Mouse (Mus musculus) small intestine, adult 2 months (tissue): ENCODE results near the gene Adamts9. TPM values are rescaled to one million over a fixed set of nuclear protein-coding genes. Genes with fewer than 3 reads are reported as not detected.

ENCODE experiments used
- H3K27ac ChIP-seq: fragments of 200-500 bp; 2 replicates; pipeline ENCODE4 v1.5.1; 2012; ENCODE audit warnings: low read depth, low read length, control low read depth, inconsistent platforms; ENCODE audit not compliant: insufficient read depth
- H3K27me3 ChIP-seq: fragments of 200-500 bp; 2 replicates; pipeline ENCODE4 v1.6.1; 2012; ENCODE audit warnings: mild to moderate bottlenecking, moderate library complexity, low read length, inconsistent platforms; ENCODE audit not compliant: control insufficient read depth, insufficient read depth
- H3K36me3 ChIP-seq: fragments of 200-500 bp; 2 replicates; pipeline ENCODE4 v1.6.1; 2012; ENCODE audit warnings: mild to moderate bottlenecking, low read length, control low read depth, inconsistent platforms; ENCODE audit not compliant: control insufficient read depth, insufficient read depth
- H3K4me1 ChIP-seq: fragments of 200-500 bp; 2 replicates; pipeline ENCODE4 v1.6.1; 2012; ENCODE audit warnings: low read length, inconsistent platforms, mixed read lengths; ENCODE audit not compliant: control insufficient read depth, insufficient read depth, insufficient read length
- H3K4me3 ChIP-seq: fragments of 200-500 bp; 2 replicates; pipeline ENCODE4 v1.5.1; 2012; ENCODE audit warnings: low read depth, mild to moderate bottlenecking, control low read depth, inconsistent platforms, low read length, moderate library complexity
- CTCF ChIP-seq: fragments of 200-500 bp; IDR thresholded peaks from 2 replicates; pipeline ENCODE4 v1.5.1; 2012; ENCODE audit warnings: low read depth, mild to moderate bottlenecking, control low read depth, inconsistent platforms, low read length, moderate library complexity, mixed read lengths; ENCODE audit not compliant: insufficient replicate concordance, insufficient read length; ENCODE audit errors: extremely low read depth
- POLR2A ChIP-seq: fragments of 200-500 bp; IDR thresholded peaks from 2 replicates; pipeline ENCODE4 v1.6.1; 2012; ENCODE audit warnings: low read depth, mild to moderate bottlenecking, control low read depth, inconsistent platforms, low read length, moderate library complexity
- WGBS: fragments of 180-500 bp; shearing (Covaris S2); methylation state at CpG from one replicate; pipeline ENCODE4 v1.1.7; 2018; 5-methylcytosine and 5-hydroxymethylcytosine counted together
- polyA plus RNA-seq: library from polyadenylated mRNA; depleted of rRNA; stranded (reverse); fragments of >200 nt; gene quantifications from 2 replicates; pipeline ENCODE4 v1.2.3, GENCODE M21; 2012

The Adamts9 gene
- polyA plus RNA-seq, 1 experiment = 1.8 TPM

DNA sequence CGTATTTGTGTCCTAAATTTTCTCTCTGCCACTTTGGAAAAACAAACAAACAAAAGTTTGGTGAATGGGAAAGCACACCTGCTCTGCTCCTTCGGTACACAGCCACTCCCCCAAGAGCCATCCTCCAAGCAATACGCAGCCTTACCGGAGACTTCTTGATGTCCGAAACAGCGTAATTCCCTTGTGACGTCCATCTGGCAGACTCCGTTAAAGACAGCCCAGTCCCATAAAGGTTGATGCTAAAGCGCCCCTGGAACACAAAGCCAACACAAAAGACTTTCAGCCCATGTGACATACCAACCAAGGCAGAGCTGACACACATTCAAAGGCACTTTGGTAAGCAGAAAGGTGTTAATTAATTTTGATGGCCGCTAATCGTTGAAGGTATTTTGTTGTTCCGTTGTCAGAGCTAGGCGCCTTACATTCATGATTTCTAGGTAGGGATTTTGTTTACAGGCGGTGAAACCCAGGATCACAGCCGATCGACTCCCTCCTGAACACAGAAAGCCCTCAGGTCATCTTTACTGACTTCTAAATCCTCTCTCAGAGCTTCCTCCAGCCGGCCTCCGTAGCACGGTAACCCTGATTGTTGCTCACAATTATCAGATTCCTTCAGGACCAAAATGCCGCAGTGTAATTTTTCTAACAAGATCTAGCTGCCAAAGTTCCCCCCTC, 156.5 kb downstream of the Adamts9 start:
- no peak for TF ChIP-seq CTCF
- no peak for TF ChIP-seq POLR2A
- H3K27ac ChIP-seq = no peak overlapping the region
- H3K36me3 ChIP-seq = no peaks in the 10 kb centered on the region
- 17% methylated on average over 20 of the region's 20 CpGs for WGBS
- no peaks in the 10 kb centered on the region for H3K4me1 ChIP-seq
- H3K27me3 ChIP-seq = no peaks in the 10 kb centered on the region
- H3K4me3 ChIP-seq = no peak overlapping the region

DNA sequence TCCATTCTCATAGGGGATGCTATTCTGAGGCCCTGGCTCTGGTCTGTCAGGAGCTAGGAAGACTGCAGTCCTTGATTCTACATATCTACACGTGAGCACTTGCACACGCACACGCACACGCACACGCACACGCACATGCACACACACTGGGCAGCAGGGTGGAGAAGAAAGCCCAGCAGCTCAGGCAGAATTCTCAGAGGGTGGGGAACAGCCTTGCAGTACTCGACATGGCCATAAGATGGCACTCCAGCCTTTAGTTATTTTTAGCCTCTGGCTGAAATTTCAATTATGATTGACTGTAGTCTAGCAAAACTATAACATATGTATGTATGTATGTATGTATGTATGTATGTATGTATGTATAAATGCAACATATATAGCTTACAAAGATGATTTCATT, 158.5 kb downstream of the Adamts9 start:
- peak; percentile 43; the same call in 1 of the 2 replicates for TF ChIP-seq CTCF
- no peak for TF ChIP-seq POLR2A
- Histone ChIP-seq H3K4me3 (no peak overlapping the region), H3K36me3 (no peaks in the 10 kb centered on the region), H3K4me1 (no peaks in the 10 kb centered on the region), H3K27me3 (no peaks in the 10 kb centered on the region), H3K27ac (no peak overlapping the region)
- WGBS = 19% methylated on average over 7 of the region's 7 CpGs

DNA sequence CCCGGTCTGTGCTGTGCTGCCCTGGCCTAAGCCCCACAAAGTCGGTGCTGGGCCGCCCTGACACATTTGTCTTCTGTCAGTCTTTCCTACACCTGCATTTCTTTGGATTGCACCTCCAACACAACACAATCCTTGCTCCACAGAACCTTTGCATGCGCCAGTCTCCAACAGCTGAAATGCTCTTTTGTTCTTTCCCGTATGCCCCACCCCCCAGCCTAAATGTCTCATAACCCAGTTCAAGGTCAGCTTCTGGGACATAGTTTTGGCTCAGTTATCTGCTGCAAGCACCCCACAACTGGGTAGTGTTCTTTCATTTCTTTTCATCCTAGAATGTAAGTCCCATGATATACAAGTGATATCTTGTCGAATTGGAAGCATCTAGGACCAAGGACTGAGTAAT, 161.8 kb downstream of the Adamts9 start:
- Histone ChIP-seq H3K27ac (no peak overlapping the region), H3K27me3 (no peaks in the 10 kb centered on the region), H3K4me3 (no peak overlapping the region), H3K4me1 (no peaks in the 10 kb centered on the region), H3K36me3 (no peaks in the 10 kb centered on the region)
- 77% methylated on average over 6 of the region's 6 CpGs for WGBS
- TF ChIP-seq CTCF = no peak
- TF ChIP-seq POLR2A = no peak

DNA sequence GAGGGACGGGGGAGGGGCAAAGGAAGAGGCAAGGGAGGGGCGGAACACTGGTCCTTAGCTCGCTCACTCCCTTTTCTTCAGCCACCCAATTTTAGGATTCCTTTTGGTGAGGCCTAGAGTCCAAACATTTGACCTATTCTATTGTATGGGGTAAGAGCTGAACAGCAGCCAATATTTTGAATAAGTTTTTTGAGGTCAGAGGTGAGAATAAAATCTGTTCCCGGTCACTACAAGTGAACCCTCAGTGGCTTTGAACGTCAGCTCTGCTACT, 163.4 kb downstream of the Adamts9 start:
- Histone ChIP-seq H3K36me3 (no peaks in the 10 kb centered on the region), H3K4me1 (no peaks in the 10 kb centered on the region), H3K27me3 (no peaks in the 10 kb centered on the region), H3K27ac (no peak overlapping the region), H3K4me3 (no peak overlapping the region)
- TF ChIP-seq POLR2A = no peak
- TF ChIP-seq CTCF = no peak
- 40% methylated on average over 5 of the region's 5 CpGs for WGBS

DNA sequence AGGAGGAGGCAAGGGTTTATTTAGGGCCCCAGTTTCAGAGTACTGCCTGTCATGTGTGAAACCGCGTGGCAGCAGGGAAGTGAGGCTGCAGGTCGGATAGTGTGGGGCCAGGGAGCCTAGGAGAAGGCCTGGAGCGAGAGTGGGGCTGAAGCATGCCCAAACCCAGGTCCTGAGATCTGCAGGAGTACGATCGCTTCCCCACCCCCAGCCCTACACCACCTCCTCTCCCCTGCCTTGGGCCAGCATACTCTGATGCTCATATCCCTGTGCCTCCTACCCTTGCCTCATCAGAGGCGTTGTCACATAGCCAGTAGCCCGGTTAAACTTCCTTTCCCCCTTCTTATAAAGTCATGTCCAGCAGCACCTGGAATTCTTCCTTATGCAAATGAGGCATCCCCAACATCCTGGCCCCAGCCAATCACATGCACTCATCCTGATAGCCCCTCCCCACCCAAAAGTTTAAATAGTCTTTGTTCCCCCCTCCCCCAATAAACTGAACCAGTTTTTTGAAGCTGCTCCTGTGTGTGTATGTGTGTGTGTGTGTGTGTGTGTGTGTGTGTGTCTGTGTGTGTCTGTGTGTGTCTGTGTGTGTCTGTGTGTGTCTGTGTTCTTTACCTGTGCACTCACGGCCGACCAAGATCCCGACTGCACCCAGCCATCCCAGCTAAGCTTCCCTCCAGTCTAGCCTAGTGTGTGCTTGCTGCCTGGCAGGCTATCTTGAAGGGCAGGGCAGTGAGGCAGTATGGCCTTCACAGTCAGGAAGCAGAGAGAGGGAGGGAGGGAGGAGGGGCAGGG, 164.0 kb downstream of the Adamts9 start:
- no peaks in the 10 kb centered on the region for H3K27me3 ChIP-seq
- H3K4me3 ChIP-seq = no peak overlapping the region
- no peak for TF ChIP-seq CTCF
- TF ChIP-seq POLR2A = no peak
- no peaks in the 10 kb centered on the region for H3K4me1 ChIP-seq
- no peaks in the 10 kb centered on the region for H3K36me3 ChIP-seq
- 71% methylated on average over 11 of the region's 11 CpGs for WGBS
- H3K27ac ChIP-seq = no peak overlapping the region

DNA sequence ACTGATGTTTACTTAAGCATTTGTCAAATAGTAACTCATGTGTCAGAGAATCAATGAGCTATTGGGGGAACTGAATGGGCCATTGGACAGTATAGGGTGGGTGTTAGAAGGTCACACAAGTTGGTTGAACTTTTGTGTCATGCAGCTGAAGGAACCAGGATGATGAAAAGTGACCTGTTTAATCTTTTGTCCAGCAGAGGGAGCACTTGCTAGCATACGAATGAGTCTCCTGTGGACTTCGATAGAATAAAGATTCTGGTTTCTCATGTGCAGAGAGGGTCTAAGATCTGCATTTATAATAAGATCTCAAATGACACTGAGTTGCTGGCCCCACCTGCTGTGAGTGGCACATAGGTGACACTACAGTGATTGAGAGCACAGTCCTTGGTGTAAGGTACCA, 166.9 kb downstream of the Adamts9 start:
- 11% methylated on average over 2 of the region's 2 CpGs for WGBS
- TF ChIP-seq CTCF (no peak), POLR2A (no peak)
- no peak overlapping the region for H3K27ac ChIP-seq
- no peaks in the 10 kb centered on the region for H3K4me1 ChIP-seq
- no peaks in the 10 kb centered on the region for H3K27me3 ChIP-seq
- no peaks in the 10 kb centered on the region for H3K36me3 ChIP-seq
- no peak overlapping the region for H3K4me3 ChIP-seq

DNA sequence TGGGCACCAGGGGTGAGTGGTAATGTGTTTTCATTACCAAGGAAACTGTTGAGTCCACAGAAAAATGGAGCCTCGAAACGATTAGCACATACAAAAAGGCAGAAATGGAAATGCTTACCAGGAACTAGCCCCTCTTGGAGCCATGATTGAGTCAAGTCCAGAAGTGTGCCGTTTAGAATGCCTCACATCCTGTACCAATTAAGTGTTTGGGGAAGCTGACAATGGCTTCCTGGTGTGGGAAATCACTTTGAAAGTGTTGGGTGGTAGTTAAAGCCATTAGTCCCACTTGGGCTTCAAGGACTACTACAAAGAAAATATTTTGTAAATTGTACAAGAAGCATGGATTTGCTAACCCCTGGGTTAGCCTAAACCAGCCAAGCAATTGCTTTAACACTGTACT, 180.9 kb downstream of the Adamts9 start:
- Histone ChIP-seq H3K4me1 (no peaks in the 10 kb centered on the region), H3K27ac (no peak overlapping the region), H3K4me3 (no peak overlapping the region), H3K36me3 (no peaks in the 10 kb centered on the region), H3K27me3 (no peaks in the 10 kb centered on the region)
- 68% methylated on average over 3 of the region's 3 CpGs for WGBS
- no peak for TF ChIP-seq POLR2A
- no peak for TF ChIP-seq CTCF
